Mouse (Mus musculus) cortical plate, adult 2 months (tissue): Measurements from ENCODE around the gene Fryl.

Source experiments
- CTCF ChIP-seq: fragments of 200-500 bp; IDR thresholded peaks from 2 replicates; pipeline ENCODE4 v1.5.1; 2011; ENCODE audit warnings: mild to moderate bottlenecking, control low read depth, low read length; ENCODE audit not compliant: insufficient read depth; ENCODE audit errors: extremely low read depth
- POLR2A ChIP-seq: fragments of 200-500 bp; IDR thresholded peaks from 2 replicates; pipeline ENCODE4 v1.6.1; 2011; ENCODE audit warnings: mild to moderate bottlenecking, low read length, control low read depth; ENCODE audit not compliant: insufficient read depth; ENCODE audit errors: extremely low read depth

DNA sequence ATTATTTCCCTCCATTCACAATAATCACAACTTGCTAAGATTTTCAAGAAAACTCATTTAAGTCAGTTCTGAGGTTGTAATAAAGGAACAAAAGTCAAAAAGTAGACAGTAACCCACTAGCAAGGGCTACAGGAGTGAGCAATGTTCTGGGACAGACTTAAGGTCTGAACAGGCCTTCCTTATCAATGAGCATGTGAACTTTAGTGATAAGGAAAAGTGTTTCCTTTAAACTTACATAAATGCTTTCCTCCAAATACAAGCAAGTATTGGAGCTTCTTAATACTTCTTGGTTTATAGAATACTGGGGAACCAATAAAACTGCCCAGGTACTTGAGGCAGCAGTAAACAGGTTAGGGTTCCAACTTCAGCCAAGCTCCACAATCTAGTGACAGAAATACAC lies 3.7 kb downstream of the Fryl start:
- TF ChIP-seq POLR2A (no peak), CTCF (no peak)
